In the genomic region with DNA sequence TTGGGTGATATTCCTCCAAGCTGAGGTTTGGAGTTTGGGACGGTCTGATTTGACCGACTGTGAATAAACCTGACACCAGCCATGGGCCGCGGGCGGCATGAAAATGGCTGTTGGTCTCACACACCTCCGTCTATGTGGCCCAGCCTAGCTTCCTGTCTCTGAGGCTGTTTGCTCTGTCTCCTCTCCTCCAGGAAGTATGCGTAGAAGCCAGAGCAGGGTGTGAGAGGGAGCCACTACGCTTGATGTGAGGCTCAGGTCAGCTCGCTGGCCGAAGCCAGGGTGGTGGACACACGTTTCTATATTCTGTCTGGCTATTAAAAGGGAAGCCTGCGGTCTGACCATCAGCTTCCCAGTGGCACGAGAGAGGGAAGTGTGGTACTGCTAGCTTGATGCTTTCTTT, we compare ENCODE assay signal across 14 mouse cellular contexts.
DNase-seq lines count a peak whose midpoint lies in the region; ATAC-seq and TF ChIP-seq lines count a peak whose summit lies in the region.
"Had no signal": no experiment of that assay in that cellular context is flagged by ENCODE, and none has a peak within 500 bp of the region (broad histone marks: within the 10 kb centered on the region; RNA-seq: fewer than 3 reads in every experiment).

No protein-coding gene starts in this region.

- no peak for TF ChIP-seq POLR2A in heart, adult 2 months (IDR thresholded peaks at IDR 0.05; ENCODE audit: insufficient read depth, low read depth, low read length)

- H3K4me1 ChIP-seq in heart, adult 2 months (ENCODE audit: control insufficient read depth, insufficient read depth, low read length): peaks cover 21% of the 10 kb centered on the region
- peaks cover 47% of the 10 kb centered on the region for H3K4me1 ChIP-seq in neural tube, embryonic 11.5 days (ENCODE audit: control insufficient read depth, insufficient read depth, low read length)
- H3K4me1 ChIP-seq in midbrain, embryonic 15.5 days: peaks cover 53% of the 10 kb centered on the region

- no peak overlapping the region for H3K4me2 ChIP-seq in neural tube, embryonic 11.5 days (ENCODE audit: low read depth)
- no peak overlapping the region for H3K4me2 ChIP-seq in midbrain, embryonic 15.5 days
- H3K4me2 ChIP-seq: embryonic facial prominence, embryonic 15.5 days; heart, embryonic 15.5 days; limb, embryonic 15.5 days had no signal

- WGBS in heart, adult 2 months: 68% methylated on average over 13 of the region's 13 CpGs
- WGBS in neural tube, embryonic 11.5 days: 87% methylated on average over 13 of the region's 13 CpGs
- WGBS in midbrain, embryonic 15.5 days: 83% methylated on average over 13 of the region's 13 CpGs

- no peak overlapping the region for H3K4me3 ChIP-seq in heart, adult 2 months
- H3K4me3 ChIP-seq in neural tube, embryonic 11.5 days (ENCODE audit: low read depth, low read length): no peak overlapping the region
- no peak overlapping the region for H3K4me3 ChIP-seq in midbrain, embryonic 15.5 days
- H3K4me3 ChIP-seq: embryonic facial prominence, embryonic 15.5 days; heart, embryonic 15.5 days; limb, embryonic 15.5 days had no signal

- peak in 1 of 2 experiments; percentile 37 for DNase-seq in heart, adult 2 months
- DNase-seq in heart, adult 11 months: no peak
- no peak for DNase-seq in neural tube, embryonic 11.5 days (ENCODE audit: low spot score)
- DNase-seq in neural tube, embryonic 10.5 days (ENCODE audit: extremely low spot score, low spot score): no peak
- peak; percentile 54 for DNase-seq in thymus, postnatal 4 days
- DNase-seq in frontal cortex, postnatal 10 days (ENCODE audit: low spot score in 2 of 2): no peak
- DNase-seq: cerebellum, postnatal 25 days; right cerebral cortex, postnatal 4 days had no signal

- TF ChIP-seq CTCF in heart, adult 2 months (IDR thresholded peaks at IDR 0.05): no peak

- H3K36me3 ChIP-seq in heart, adult 2 months (ENCODE audit: control insufficient read depth, insufficient read depth, low read length): no peaks in the 10 kb centered on the region
- H3K36me3 ChIP-seq in neural tube, embryonic 11.5 days (ENCODE audit: control insufficient read depth, insufficient read depth, low read length): no peaks in the 10 kb centered on the region
- no peaks in the 10 kb centered on the region for H3K36me3 ChIP-seq in midbrain, embryonic 15.5 days (replicated peaks)
- H3K36me3 ChIP-seq: embryonic facial prominence, embryonic 15.5 days; heart, embryonic 15.5 days; limb, embryonic 15.5 days had no signal

- no peaks in the 10 kb centered on the region for H3K27me3 ChIP-seq in heart, adult 2 months (ENCODE audit: control insufficient read depth, insufficient read depth, low read length)
- H3K27me3 ChIP-seq in neural tube, embryonic 11.5 days (ENCODE audit: control insufficient read depth, insufficient read depth, low read length): no peaks in the 10 kb centered on the region
- H3K27me3 ChIP-seq in midbrain, embryonic 15.5 days (replicated peaks): no peaks in the 10 kb centered on the region
- H3K27me3 ChIP-seq: embryonic facial prominence, embryonic 15.5 days; heart, embryonic 15.5 days; limb, embryonic 15.5 days; Patski had no signal

- H3K9ac ChIP-seq in heart, adult 2 months (ENCODE audit: low read depth, low read length): no peak overlapping the region
- no peak overlapping the region for H3K9ac ChIP-seq in neural tube, embryonic 11.5 days (ENCODE audit: low read length)
- H3K9ac ChIP-seq in midbrain, embryonic 15.5 days: no peak overlapping the region
- H3K9ac ChIP-seq: embryonic facial prominence, embryonic 15.5 days; heart, embryonic 15.5 days; limb, embryonic 15.5 days had no signal

- TF ChIP-seq EP300 in heart, adult 2 months (IDR thresholded peaks at IDR 0.05; ENCODE audit: insufficient read depth, low read depth, low read length): no peak

- peak overlapping the region; percentile 18; the same call in 1 of the 2 replicates for H3K27ac ChIP-seq in heart, adult 2 months
- peak overlapping the region; percentile 58; the same call in 1 of the 2 replicates for H3K27ac ChIP-seq in neural tube, embryonic 11.5 days (ENCODE audit: low read depth, low read length)
- H3K27ac ChIP-seq in midbrain, embryonic 15.5 days: 0 out of 2 replicates have a peak overlapping the region, but pooled peaks have one; percentile 34
- H3K27ac ChIP-seq: embryonic facial prominence, embryonic 15.5 days; heart, embryonic 15.5 days; limb, embryonic 15.5 days had no signal

- peaks cover 2% of the 10 kb centered on the region; the same call in 1 of the 2 replicates for H3K79me2 ChIP-seq in heart, adult 2 months (replicated peaks; ENCODE audit: control insufficient read depth, insufficient read depth, low read length)

- intact Hi-C loops in heart, adult 2 months (cut with DNase I): loop anchor here (2.0 kb wide), 1 partner anchor 62 kb away; no protein-coding TSS in a partner anchor

- no peaks in the 10 kb centered on the region for H3K9me3 ChIP-seq in neural tube, embryonic 11.5 days (ENCODE audit: control insufficient read depth, low read length)
- no peaks in the 10 kb centered on the region for H3K9me3 ChIP-seq in midbrain, embryonic 15.5 days
- H3K9me3 ChIP-seq: embryonic facial prominence, embryonic 15.5 days; heart, embryonic 15.5 days; limb, embryonic 15.5 days had no signal

- no peak for ATAC-seq in neural tube, embryonic 11.5 days (ENCODE audit: insufficient read depth, low FRiP score, low TSS enrichment)
- no peak for ATAC-seq in midbrain, embryonic 15.5 days (replicated peaks)
- no peak for ATAC-seq in cerebellum, adult (ENCODE audit: insufficient number of reproducible peaks, low FRiP score, low TSS enrichment)
- ATAC-seq: Patski had no signal
